Mouse (Mus musculus): ENCODE data around the gene Mical2.

The Mical2 gene

GRCm38 (mm10) chr7:112209621-112210020 lies 16.0 kb upstream of the Mical2 start:
- DNase-seq = no peak

- peak; percentile 70 for DNase-seq
These were observed 12.5 kb upstream of the Mical2 start for GRCm38 (mm10) chr7:112212921-112213721.

- DNase-seq = no peak
These were observed 9.8 kb upstream of the Mical2 start for GRCm38 (mm10) chr7:112215871-112216270.

- no peak for DNase-seq
These were observed 8.9 kb upstream of the Mical2 start for GRCm38 (mm10) chr7:112216720-112217119.

GRCm38 (mm10) chr7:112217208-112217607 lies 8.4 kb upstream of the Mical2 start:
- DNase-seq = no peak

- DNase-seq = peak; percentile 88
These were observed 2.7 kb upstream of the Mical2 start for GRCm38 (mm10) chr7:112222733-112223524.

- no peak for DNase-seq
These were observed 802 bp upstream of the Mical2 start for GRCm38 (mm10) chr7:112224854-112225253.

- DNase-seq = no peak
These were observed 1.0 kb downstream of the Mical2 start for GRCm38 (mm10) chr7:112226446-112227265.

GRCm38 (mm10) chr7:112227266-112227562 lies 1.6 kb downstream of the Mical2 start:
- DNase-seq = no peak

GRCm38 (mm10) chr7:112228827-112229498 lies 3.3 kb downstream of the Mical2 start:
- DNase-seq = no peak

GRCm38 (mm10) chr7:112231731-112232130 lies 6.1 kb downstream of the Mical2 start:
- DNase-seq = no peak

GRCm38 (mm10) chr7:112233345-112234005 lies 7.8 kb downstream of the Mical2 start:
- DNase-seq = peak; percentile 87

GRCm38 (mm10) chr7:112234410-112234809 lies 8.8 kb downstream of the Mical2 start:
- DNase-seq = no peak

- DNase-seq = no peak
These were observed 9.8 kb downstream of the Mical2 start for GRCm38 (mm10) chr7:112235493-112235892.

GRCm38 (mm10) chr7:112237211-112237610 lies 11.6 kb downstream of the Mical2 start:
- no peak for DNase-seq

GRCm38 (mm10) chr7:112237868-112238267 lies 12.2 kb downstream of the Mical2 start:
- no peak for DNase-seq

GRCm38 (mm10) chr7:112238768-112239728 lies 13.4 kb downstream of the Mical2 start:
- peak; percentile 93 for DNase-seq

- no peak for DNase-seq
These were observed 15.1 kb downstream of the Mical2 start for GRCm38 (mm10) chr7:112240748-112241147.

- peak; percentile 87 for DNase-seq
These were observed 15.7 kb downstream of the Mical2 start for GRCm38 (mm10) chr7:112241211-112241944.

GRCm38 (mm10) chr7:112241945-112242329 lies 16.3 kb downstream of the Mical2 start:
- no peak for DNase-seq
